Mouse (Mus musculus) Patski (cell line): ENCODE results near the gene Pmpcb. TPM values are rescaled to one million over a fixed set of nuclear protein-coding genes. Genes with fewer than 3 reads are reported as not detected.

Source experiments
- ATAC-seq: fragments of 100-300 bp; one replicate; pipeline ENCODE4 v1.8.0; 2021
- CTCF ChIA-PET: fragments of 350-600 bp; sonication (Branson Sonifier 250); formaldehyde crosslinking; loops from one replicate; lab custom pipeline; 2022; ENCODE audit warnings: inconsistent platforms; lab: Charles Lee
- POLR2A ChIA-PET: fragments of 350-600 bp; sonication (Branson Sonifier 250); formaldehyde crosslinking; loops from one replicate; lab custom pipeline; 2022; ENCODE audit warnings: antibody characterized with exemption, inconsistent platforms; lab: Charles Lee
- DNase-seq: peaks from one replicate; pipeline ENCODE4 v3.0.0-alpha.2; 2011; ENCODE audit warnings: low read depth, low spot score
- H3K27me3 ChIP-seq: fragments of 371-371 bp; one replicate; pipeline ENCODE4 v1.5.1; 2021
- CTCF ChIP-seq: fragments of 100-300 bp; IDR thresholded peaks from one replicate; pipeline ENCODE4 v1.5.1; 2021
- in situ Hi-C: fragments of 300-500 bp; cut with MboI; formaldehyde crosslinking; loops from 3 replicates; pipeline ENCODE4 v1.11.1; 2018; ENCODE audit warnings: low pct_unique_long_range_greater_than_20kb, mixed read lengths
- polyA plus RNA-seq: library from polyadenylated mRNA; unstranded; gene quantifications from one replicate; pipeline ENCODE4 v1.2.3, GENCODE M21; 2021

The Pmpcb gene
- polyA plus RNA-seq, 1 experiment from 2014 or later: 178 TPM

DNA sequence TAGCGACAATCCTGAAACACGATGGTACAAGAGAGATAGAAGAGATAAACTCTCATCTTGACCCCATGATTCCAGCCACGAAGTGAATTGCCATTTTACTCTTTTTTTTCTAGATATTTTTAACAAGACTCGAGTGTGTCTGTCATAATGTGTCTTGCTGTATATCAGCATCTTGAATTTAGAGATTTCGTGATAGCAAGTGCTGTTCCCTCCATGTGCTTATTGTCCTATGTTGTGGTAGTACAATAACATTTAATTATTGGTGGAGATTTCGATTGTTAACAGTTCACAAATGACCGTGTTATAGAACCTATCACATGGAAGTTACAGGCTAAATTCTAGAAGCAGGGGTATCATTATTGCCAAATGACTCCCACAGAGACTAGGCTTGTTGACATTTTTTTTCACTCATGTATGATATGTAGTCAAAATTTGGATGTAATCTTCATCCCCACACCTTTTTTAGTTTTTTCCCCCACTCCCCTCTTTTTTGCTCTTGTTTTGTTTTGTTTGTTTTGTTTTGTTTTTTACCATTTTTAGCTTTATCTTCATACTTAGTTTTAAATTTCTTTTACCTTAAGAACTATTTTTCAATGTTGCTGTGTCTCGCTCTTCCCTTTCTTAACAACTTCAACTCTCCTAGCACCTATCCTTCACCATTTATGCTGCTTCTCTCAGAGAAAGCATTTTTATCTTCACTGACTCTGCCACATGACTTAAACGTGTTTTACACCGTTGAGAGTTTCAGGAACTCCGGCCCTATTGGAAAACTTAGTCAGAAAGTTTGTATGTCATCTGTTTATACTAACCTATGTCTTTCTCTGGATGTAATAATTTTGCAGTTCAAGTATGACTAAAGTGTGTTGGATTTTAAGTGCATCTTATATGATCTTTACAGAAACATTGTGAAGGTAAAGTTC, 50.5 kb downstream of the Pmpcb start:
- CTCF ChIA-PET: no interaction called here
- POLR2A ChIA-PET: no interaction called here

GRCm38 (mm10) chr5:21789061-21789460, 52.1 kb downstream of the Pmpcb start:
- in situ Hi-C loops: no loop called here
- no peak for ATAC-seq
- DNase-seq: no peak
- no peaks in the 10 kb centered on the region for H3K27me3 ChIP-seq
- no peak for TF ChIP-seq CTCF
- POLR2A ChIA-PET: no interaction called here
- CTCF ChIA-PET: interaction anchor here (1.1 to 1.4 kb wide), 2 partner anchors 11 to 18 kb away, joined by 3 read pairs; no protein-coding TSS in a partner anchor

More for the DNA sequence above, 50.5 kb downstream of the Pmpcb start:
- no peak for DNase-seq
- H3K27me3 ChIP-seq: no peaks in the 10 kb centered on the region
- in situ Hi-C loops: no loop called here
- no peak for ATAC-seq
- TF ChIP-seq CTCF: no peak

- ATAC-seq: no peak
- ChIA-PET CTCF (no interaction called here), POLR2A (no interaction called here)
- in situ Hi-C loops: no loop called here
- no peaks in the 10 kb centered on the region for H3K27me3 ChIP-seq
- TF ChIP-seq CTCF: no peak
- no peak for DNase-seq
Observed at GRCm38 (mm10) chr5:21792166-21792565, 55.2 kb downstream of the Pmpcb start.

- TF ChIP-seq CTCF: no peak
- CTCF ChIA-PET: no interaction called here
- POLR2A ChIA-PET: no interaction called here
- ATAC-seq: no peak
- in situ Hi-C loops: no loop called here
- no peaks in the 10 kb centered on the region for H3K27me3 ChIP-seq
- no peak for DNase-seq
Observed at GRCm38 (mm10) chr5:21802907-21803306, 66.0 kb downstream of the Pmpcb start.

- ChIA-PET CTCF (interaction anchor here (1.7 kb wide), 1 partner anchor 9 kb away, joined by 5 read pairs; no protein-coding TSS in a partner anchor), POLR2A (no interaction called here)
- no peak for TF ChIP-seq CTCF
- H3K27me3 ChIP-seq: no peaks in the 10 kb centered on the region
- ATAC-seq (no peak), DNase-seq (no peak)
- in situ Hi-C loops: no loop called here
Observed at GRCm38 (mm10) chr5:21803691-21804188, 66.8 kb downstream of the Pmpcb start.

DNA sequence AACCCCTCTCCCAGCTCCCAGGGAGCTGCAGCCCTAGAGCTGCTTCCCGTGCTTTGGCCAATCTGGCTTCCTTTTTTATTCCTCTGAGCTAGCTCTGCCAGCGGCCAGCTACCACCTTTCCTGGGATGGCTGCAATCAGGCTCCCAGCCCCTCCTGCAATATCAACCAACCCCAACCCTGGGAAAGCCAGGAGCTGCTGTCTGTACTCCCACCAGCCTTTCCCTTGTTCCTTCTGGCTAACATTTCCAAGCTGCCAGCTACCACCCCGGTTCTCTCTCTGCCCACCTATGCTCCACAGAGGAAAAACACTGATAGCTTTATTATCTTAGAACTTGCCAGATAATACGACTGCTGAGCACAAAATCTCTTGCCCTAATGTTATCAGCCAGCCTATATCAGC, 67.9 kb downstream of the Pmpcb start:
- ChIA-PET POLR2A (interaction anchor here (0.6 to 0.9 kb wide), 2 partner anchors 19 to 30 kb away, joined by 3 read pairs; partner anchors contain the start of genes Dnajc2 and Psmc2), CTCF (interaction anchor here (1.0 to 1.7 kb wide), 3 partner anchors 9 to 10 kb away, joined by 3 to 5 read pairs (median 4); no protein-coding TSS in a partner anchor)
- no peaks in the 10 kb centered on the region for H3K27me3 ChIP-seq
- DNase-seq (no peak), ATAC-seq (no peak)
- in situ Hi-C loops: no loop called here
- TF ChIP-seq CTCF: no peak

Other genes starting within 250 kb of the Pmpcb start
- not detected for gene Lrrc17, start 193.6 kb upstream of the Pmpcb start, polyA plus RNA-seq
- gene Fbxl13, start 91.5 kb upstream of the Pmpcb start, polyA plus RNA-seq: 0.15 TPM
- 42.2 TPM for gene Armc10, start 91.3 kb upstream of the Pmpcb start, polyA plus RNA-seq
- 5.2 TPM for gene Napepld, start 35.7 kb upstream of the Pmpcb start, polyA plus RNA-seq
- gene Dnajc2, start 48.1 kb downstream of the Pmpcb start, polyA plus RNA-seq: 67.5 TPM
- 173 TPM for gene Psmc2, start 48.1 kb downstream of the Pmpcb start, polyA plus RNA-seq
- not detected for gene Slc26a5, start 128.5 kb downstream of the Pmpcb start, polyA plus RNA-seq